Mouse (Mus musculus) spleen, adult 2 months (tissue): ENCODE measurements around the gene Cdk2ap1.

Source experiments
- CTCF ChIP-seq: fragments of 200-500 bp; IDR thresholded peaks from 2 replicates; pipeline ENCODE4 v1.5.1; 2011; ENCODE audit warnings: mild to moderate bottlenecking, inconsistent platforms; ENCODE audit not compliant: insufficient read depth, insufficient read length, insufficient replicate concordance; ENCODE audit errors: extremely low read depth
- POLR2A ChIP-seq: fragments of 200-500 bp; IDR thresholded peaks from 2 replicates; pipeline ENCODE4 v1.6.1; 2011; ENCODE audit warnings: low read depth, low read length, inconsistent platforms

GRCm38 (mm10) chr5:124337909-124338308 is 25.0 kb downstream of the Cdk2ap1 start:
- TF ChIP-seq POLR2A: no peak
- no peak for TF ChIP-seq CTCF
